Mouse (Mus musculus) kidney, embryonic 15.5 days (tissue): ENCODE data around the gene Ldb1. TPM values are rescaled to one million over a fixed set of nuclear protein-coding genes. Genes with fewer than 3 reads are reported as not detected.

Source experiments
- ATAC-seq: fragments of 200-750 bp; cut with Nextera tagmentation; replicated peaks from 2 replicates; pipeline ENCODE4 v1.8.0; 2017; ENCODE audit warnings: moderate TSS enrichment; ENCODE audit not compliant: low FRiP score
- H3K27ac ChIP-seq: fragments of 300-500 bp; sonication (generic); 2 replicates; pipeline ENCODE4 v1.5.1; 2015; ENCODE audit warnings: mild to moderate bottlenecking, inconsistent platforms
- H3K27me3 ChIP-seq: fragments of 300-500 bp; sonication (generic); 2 replicates; pipeline ENCODE4 v1.6.1; 2015; ENCODE audit warnings: inconsistent platforms
- H3K36me3 ChIP-seq: fragments of 300-500 bp; sonication (generic); 2 replicates; pipeline ENCODE4 v1.6.1; 2015; ENCODE audit warnings: inconsistent platforms
- H3K4me1 ChIP-seq: fragments of 300-500 bp; sonication (generic); 2 replicates; pipeline ENCODE4 v1.6.1; 2015; ENCODE audit warnings: inconsistent platforms
- H3K4me2 ChIP-seq: fragments of 300-500 bp; sonication (generic); 2 replicates; pipeline ENCODE4 v1.6.1; 2015; ENCODE audit warnings: moderate library complexity, mild to moderate bottlenecking, inconsistent platforms
- H3K4me3 ChIP-seq: fragments of 300-500 bp; sonication (generic); replicated peaks from 2 replicates; pipeline ENCODE4 v1.5.1; 2015; ENCODE audit warnings: mild to moderate bottlenecking, inconsistent platforms
- H3K9ac ChIP-seq: fragments of 300-500 bp; sonication (generic); 2 replicates; pipeline ENCODE4 v1.6.1; 2015; ENCODE audit warnings: mild to moderate bottlenecking, inconsistent platforms
- H3K9me3 ChIP-seq: fragments of 300-500 bp; sonication (generic); replicated peaks from 2 replicates; pipeline ENCODE4 v1.6.1; 2016; ENCODE audit warnings: inconsistent platforms
- WGBS: fragments of 180-500 bp; shearing (Covaris S2); methylation state at CpG from one replicate; pipeline ENCODE4 v1.1.7; 2015; ENCODE audit warnings: mixed read lengths; 5-methylcytosine and 5-hydroxymethylcytosine counted together
- polyA plus RNA-seq: library from polyadenylated mRNA; unstranded; fragments of >200 nt; fragmentation: Nextera tagmentation; extraction: Ambion mirVana; gene quantifications from 2 replicates; pipeline ENCODE4 v1.2.1, GENCODE M21; 2015

Ldb1 gene
- 83.4 and 91.9 TPM in 2 replicates for polyA plus RNA-seq

DNA sequence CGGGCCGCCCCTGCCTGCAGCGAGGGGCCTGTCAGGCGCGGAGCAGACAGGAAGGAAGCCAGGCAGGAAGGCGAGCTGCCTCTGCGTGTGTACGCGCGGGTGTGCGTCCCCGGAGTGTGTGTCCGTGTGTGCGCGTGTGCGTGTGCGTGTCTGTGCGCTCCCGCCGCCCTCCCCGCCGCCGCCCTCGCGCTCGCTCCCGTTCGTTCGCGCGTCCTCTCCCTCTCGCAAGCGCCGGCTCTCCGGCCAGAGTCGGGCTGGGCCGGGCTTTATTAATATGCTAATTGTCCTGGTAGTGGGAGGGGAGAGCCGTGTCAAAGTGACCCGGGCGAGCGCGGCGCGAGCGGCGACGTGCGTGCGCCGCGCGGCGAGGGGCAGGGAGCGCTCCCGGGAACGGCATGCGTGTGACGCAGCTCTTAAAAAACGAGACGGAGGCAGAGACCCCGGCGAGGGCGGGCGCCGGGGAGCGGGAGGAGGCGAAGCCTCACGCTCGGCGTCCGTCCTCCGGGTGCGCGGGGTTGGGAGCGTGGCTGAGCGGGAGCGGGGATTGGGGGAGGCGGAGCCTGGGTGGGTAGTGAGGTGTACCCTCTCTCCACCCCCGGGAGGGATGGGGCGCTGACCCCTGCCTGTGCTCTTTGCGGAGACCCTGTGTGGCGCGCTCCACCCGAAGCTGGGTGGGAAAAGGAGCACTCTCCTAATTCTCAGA is at the start of gene Ldb1:
Gene Ldb1 (minus strand): TSS at position 222 of the 703 bp plus-strand sequence.
- peak within 1 kb of the TSS; percentile 70 for H3K4me3 ChIP-seq
- no peaks in the 10 kb centered on the region for H3K36me3 ChIP-seq
- H3K4me1 ChIP-seq, result peaks cover 62% of the 10 kb centered on the region
- WGBS, result 0% methylated on average over 74 of the region's 84 CpGs
- no peaks in the 10 kb centered on the region for H3K27me3 ChIP-seq
- no peaks in the 10 kb centered on the region for H3K9me3 ChIP-seq
- H3K9ac ChIP-seq, result peak within 1 kb of the TSS; percentile 83
- peak; percentile 69 for ATAC-seq
- peak within 1 kb of the TSS; percentile 82 for H3K4me2 ChIP-seq
- H3K27ac ChIP-seq, result peak within 1 kb of the TSS; percentile 97

DNA sequence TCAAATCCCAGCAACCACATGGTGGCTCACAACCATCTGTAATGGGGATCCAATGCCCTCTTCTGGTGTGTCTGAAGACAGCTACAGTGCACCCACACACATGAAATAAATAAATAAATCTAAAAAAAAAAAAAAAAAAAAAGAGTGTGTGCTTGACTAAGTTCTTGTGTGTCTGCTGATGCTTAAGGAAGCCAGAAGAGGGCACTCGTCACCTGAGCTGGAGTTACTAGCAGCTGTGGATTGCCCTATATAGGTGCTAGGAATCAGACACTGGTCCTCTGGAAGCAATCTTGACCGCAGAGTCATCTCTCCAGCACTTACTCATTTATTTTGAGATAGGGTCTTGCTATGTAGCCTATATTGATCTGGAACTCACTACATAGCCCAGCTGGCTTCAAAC is 49.1 kb upstream of the Ldb1 start:
- Histone ChIP-seq H3K4me1 (no peaks in the 10 kb centered on the region), H3K4me2 (no peak overlapping the region), H3K36me3 (no peaks in the 10 kb centered on the region), H3K27me3 (0 out of 2 replicates have a peak, but pooled peaks cover 3% of the 10 kb centered on the region), H3K4me3 (no peak overlapping the region), H3K27ac (no peak overlapping the region), H3K9me3 (no peaks in the 10 kb centered on the region; the same call in 1 of the 2 replicates), H3K9ac (no peak overlapping the region)
- ATAC-seq, result no peak
- 96% methylated on average over 2 of the region's 2 CpGs for WGBS

- H3K4me1 ChIP-seq, result no peaks in the 10 kb centered on the region
- ATAC-seq, result no peak
- H3K27me3 ChIP-seq, result 0 out of 2 replicates have a peak, but pooled peaks cover 3% of the 10 kb centered on the region
- 88% methylated on average over 4 of the region's 4 CpGs for WGBS
- H3K27ac ChIP-seq, result no peak overlapping the region
- no peak overlapping the region for H3K9ac ChIP-seq
- H3K36me3 ChIP-seq, result no peaks in the 10 kb centered on the region
- no peaks in the 10 kb centered on the region; the same call in 1 of the 2 replicates for H3K9me3 ChIP-seq
- no peak overlapping the region for H3K4me3 ChIP-seq
- H3K4me2 ChIP-seq, result no peak overlapping the region
Observed at GRCm38 (mm10) chr19:46091641-46092040, 46.6 kb upstream of the Ldb1 start.

DNA sequence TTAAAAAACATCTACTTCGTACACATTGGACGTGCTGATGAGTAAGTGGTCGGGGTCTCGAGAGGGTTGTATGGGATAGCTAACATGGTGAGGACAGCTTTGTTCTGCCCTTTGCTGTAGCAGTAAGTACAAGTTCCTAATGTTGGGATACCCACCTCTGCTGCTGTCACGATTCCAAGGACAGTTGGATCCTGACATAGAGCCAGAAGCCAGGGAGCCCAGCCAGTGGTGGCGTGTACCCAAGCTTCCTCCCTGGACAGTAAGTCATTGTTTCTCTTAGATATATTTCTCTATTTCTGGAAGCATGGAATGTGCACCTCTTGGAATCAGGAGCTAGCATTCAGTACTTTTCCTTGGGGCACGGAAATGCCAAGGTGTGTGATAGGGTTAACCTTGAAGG is 42.9 kb upstream of the Ldb1 start:
- Histone ChIP-seq H3K9ac (no peak overlapping the region), H3K4me3 (no peak overlapping the region), H3K27me3 (0 out of 2 replicates have a peak, but pooled peaks cover 3% of the 10 kb centered on the region), H3K4me2 (no peak overlapping the region), H3K4me1 (no peaks in the 10 kb centered on the region), H3K27ac (no peak overlapping the region), H3K36me3 (peaks cover 28% of the 10 kb centered on the region), H3K9me3 (no peaks in the 10 kb centered on the region)
- WGBS, result 79% methylated on average over 7 of the region's 7 CpGs
- ATAC-seq, result no peak

DNA sequence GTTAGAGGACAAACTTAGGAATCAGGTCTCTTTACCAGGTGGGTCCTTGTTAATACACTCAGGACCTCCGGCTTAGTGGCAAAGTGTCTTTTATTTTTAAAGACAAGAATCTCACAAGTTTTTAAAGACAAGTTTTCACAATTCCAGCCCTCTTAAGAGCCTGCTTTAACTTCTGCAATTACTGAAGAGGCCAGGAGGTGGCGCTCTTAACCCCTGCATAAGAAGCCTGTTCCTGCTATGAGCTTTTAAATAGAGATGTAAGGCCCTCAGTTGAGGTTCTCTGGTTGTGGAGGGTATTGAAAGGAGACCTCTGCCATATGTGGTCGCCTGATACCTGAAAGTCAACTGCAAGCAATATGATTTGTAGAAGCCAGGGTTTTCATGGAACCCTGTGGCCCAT is 41.3 kb upstream of the Ldb1 start:
- H3K4me1 ChIP-seq, result no peaks in the 10 kb centered on the region
- ATAC-seq, result no peak
- no peaks in the 10 kb centered on the region for H3K9me3 ChIP-seq
- peaks cover 43% of the 10 kb centered on the region for H3K36me3 ChIP-seq
- no peak overlapping the region for H3K27ac ChIP-seq
- no peak overlapping the region for H3K9ac ChIP-seq
- no peak overlapping the region for H3K4me3 ChIP-seq
- 54% methylated on average over 3 of the region's 3 CpGs for WGBS
- H3K4me2 ChIP-seq, result no peak overlapping the region
- H3K27me3 ChIP-seq, result no peaks in the 10 kb centered on the region

DNA sequence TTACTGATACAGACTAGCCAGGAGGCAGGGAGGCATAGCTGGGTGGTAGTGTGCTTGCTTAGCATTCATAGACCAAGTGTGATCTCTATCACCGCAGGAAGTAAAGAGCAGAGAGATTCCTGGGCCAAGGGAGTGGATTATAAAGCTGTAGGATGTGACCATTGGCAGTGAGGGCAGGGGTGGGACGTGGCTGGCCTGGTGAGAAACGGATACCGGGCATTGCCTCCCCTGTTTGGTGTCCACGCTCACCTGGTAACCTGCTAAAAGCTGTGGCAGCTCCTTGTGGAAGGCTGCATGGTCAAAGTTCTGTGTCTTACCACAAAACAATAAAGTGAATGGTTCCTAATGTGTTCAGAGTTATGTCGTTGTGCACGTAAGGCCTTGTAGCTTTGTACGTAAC is 40.2 kb upstream of the Ldb1 start:
- Histone ChIP-seq H3K9ac (no peak overlapping the region), H3K36me3 (peaks cover 55% of the 10 kb centered on the region), H3K4me2 (no peak overlapping the region), H3K27me3 (no peaks in the 10 kb centered on the region), H3K4me1 (no peaks in the 10 kb centered on the region), H3K4me3 (no peak overlapping the region), H3K9me3 (no peaks in the 10 kb centered on the region), H3K27ac (no peak overlapping the region)
- no peak for ATAC-seq
- WGBS, result 97% methylated on average over 8 of the region's 8 CpGs

GRCm38 (mm10) chr19:46078535-46078934 is 33.5 kb upstream of the Ldb1 start:
- peaks cover 68% of the 10 kb centered on the region for H3K36me3 ChIP-seq
- no peak for ATAC-seq
- H3K4me3 ChIP-seq, result no peak overlapping the region
- H3K4me1 ChIP-seq, result peaks cover 20% of the 10 kb centered on the region
- WGBS, result 58% methylated on average over 3 of the region's 3 CpGs
- no peak overlapping the region for H3K4me2 ChIP-seq
- H3K27me3 ChIP-seq, result no peaks in the 10 kb centered on the region
- no peak overlapping the region for H3K9ac ChIP-seq
- no peak overlapping the region for H3K27ac ChIP-seq
- H3K9me3 ChIP-seq, result no peaks in the 10 kb centered on the region

DNA sequence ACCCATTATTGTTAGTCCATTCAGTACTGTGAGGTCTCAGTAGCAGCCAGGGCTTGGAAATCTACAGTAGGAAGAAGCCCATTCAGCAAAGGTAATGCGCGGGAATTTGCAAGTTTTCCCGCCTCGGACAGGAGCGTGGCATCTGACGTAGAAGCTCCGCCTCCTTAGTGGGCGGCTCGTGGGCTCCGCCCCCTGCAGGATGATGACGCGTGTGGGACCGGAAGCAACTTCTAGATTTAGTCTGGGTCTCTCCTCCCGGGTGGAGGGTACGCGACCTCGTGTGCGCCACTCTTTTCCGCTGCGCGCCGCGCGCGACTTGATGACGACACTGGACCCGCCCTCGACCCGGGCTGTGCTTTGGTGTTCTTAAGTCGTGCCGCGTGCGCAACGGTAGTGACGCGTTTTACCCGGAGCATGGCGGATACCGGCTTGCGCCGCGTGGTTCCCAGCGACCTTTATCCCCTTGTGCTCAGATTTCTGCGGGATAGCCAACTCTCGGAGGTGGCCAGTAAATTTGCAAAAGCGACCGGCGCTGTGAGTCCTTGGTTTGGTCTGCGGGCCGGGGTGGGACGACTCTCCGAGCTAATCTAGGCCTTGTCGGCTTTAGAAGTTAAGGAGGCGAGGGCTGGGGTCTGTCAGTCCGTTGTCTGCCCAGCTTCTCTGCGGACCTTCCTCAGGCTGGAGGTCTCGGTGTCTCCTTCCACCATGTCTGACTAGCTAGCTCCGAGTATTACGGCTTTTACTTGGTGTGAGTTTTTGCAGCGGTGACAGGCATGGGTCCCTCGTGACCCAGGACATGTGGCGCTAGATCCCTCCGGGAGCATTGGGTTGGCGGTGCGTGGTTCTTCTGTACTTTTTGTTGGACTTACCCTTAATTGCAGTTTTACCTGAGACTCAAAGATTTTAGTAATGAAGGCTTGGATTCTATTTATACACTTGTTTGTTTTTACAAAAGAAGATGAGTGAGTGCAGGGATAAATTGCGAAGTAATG is 30.9 kb upstream of the Ldb1 start, which contains the start of gene Nolc1:
Gene Nolc1 (plus strand): TSS at position 248 of the 992 bp plus-strand sequence.
- Histone ChIP-seq H3K4me2 (peak within 1 kb of the TSS; percentile 83), H3K4me1 (peaks cover 20% of the 10 kb centered on the region), H3K36me3 (peaks cover 68% of the 10 kb centered on the region), H3K27me3 (no peaks in the 10 kb centered on the region), H3K9ac (peak within 1 kb of the TSS; percentile 71), H3K27ac (peak within 1 kb of the TSS; percentile 87), H3K4me3 (peak within 1 kb of the TSS; percentile 93), H3K9me3 (no peaks in the 10 kb centered on the region)
- ATAC-seq, result peak; percentile 96
- WGBS, result under 1% methylated on average over 66 of the region's 66 CpGs

DNA sequence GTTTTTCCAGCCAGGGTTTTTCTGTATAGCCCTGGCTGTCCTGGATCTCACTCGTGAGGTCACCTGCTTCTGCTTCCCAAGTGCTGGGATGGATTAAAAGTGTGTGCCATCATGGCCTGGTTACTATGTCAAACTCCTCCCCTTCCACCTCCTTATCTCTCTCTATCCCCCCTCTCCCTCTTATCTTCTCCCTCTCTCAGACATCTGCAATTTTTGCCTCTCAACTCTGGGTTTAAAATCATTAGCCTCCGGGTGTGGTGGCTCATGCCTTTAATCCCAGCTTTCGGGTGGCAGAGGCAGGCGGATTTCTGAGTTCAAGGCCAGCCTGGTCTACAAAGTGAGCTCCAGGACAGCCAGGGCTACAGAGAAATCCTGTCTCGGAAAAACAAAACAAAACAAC is 29.3 kb upstream of the Ldb1 start:
- WGBS, result 92% methylated on average over 5 of the region's 5 CpGs
- no peak overlapping the region for H3K9ac ChIP-seq
- peaks cover 68% of the 10 kb centered on the region for H3K36me3 ChIP-seq
- H3K4me3 ChIP-seq, result no peak overlapping the region
- H3K4me2 ChIP-seq, result no peak overlapping the region
- no peaks in the 10 kb centered on the region for H3K9me3 ChIP-seq
- no peaks in the 10 kb centered on the region for H3K27me3 ChIP-seq
- H3K4me1 ChIP-seq, result peaks cover 20% of the 10 kb centered on the region
- no peak overlapping the region for H3K27ac ChIP-seq
- no peak for ATAC-seq

- H3K27me3 ChIP-seq, result no peaks in the 10 kb centered on the region
- no peak overlapping the region for H3K4me2 ChIP-seq
- no peak for ATAC-seq
- no peaks in the 10 kb centered on the region for H3K9me3 ChIP-seq
- 88% methylated on average over 7 of the region's 7 CpGs for WGBS
- H3K36me3 ChIP-seq, result peaks cover 68% of the 10 kb centered on the region
- H3K4me1 ChIP-seq, result peaks cover 20% of the 10 kb centered on the region
- no peak overlapping the region for H3K27ac ChIP-seq
- no peak overlapping the region for H3K9ac ChIP-seq
- no peak overlapping the region for H3K4me3 ChIP-seq
Observed at GRCm38 (mm10) chr19:46073285-46073684, 28.3 kb upstream of the Ldb1 start.

- Histone ChIP-seq H3K27ac (no peak overlapping the region), H3K9me3 (no peaks in the 10 kb centered on the region), H3K4me2 (no peak overlapping the region), H3K4me3 (no peak overlapping the region), H3K4me1 (no peaks in the 10 kb centered on the region), H3K36me3 (peaks cover 99% of the 10 kb centered on the region), H3K9ac (no peak overlapping the region), H3K27me3 (no peaks in the 10 kb centered on the region)
- ATAC-seq, result no peak
- 82% methylated on average over 10 of the region's 10 CpGs for WGBS
Observed at GRCm38 (mm10) chr19:46068054-46068453, 23.0 kb upstream of the Ldb1 start.

DNA sequence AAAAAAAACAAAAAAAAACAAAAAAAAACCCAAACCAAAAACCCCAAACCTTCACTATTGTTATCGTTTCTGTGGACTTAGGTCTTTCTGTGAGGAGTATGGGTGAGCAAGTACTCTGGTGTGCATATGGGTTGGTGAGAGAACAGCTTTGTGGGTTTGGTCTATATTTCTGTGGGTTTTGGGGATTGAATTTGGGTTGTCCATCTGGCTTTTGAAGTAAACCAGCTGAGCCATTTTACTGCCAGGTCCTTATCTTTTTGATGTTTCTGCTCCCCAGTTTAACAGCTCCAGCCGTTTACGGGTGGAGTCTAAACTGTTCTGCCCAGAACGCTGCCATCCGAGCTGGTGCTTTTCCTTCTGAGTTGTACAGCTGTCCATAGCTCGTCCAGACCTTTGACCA is 15.8 kb upstream of the Ldb1 start:
- Histone ChIP-seq H3K27ac (no peak overlapping the region), H3K4me1 (peaks cover 22% of the 10 kb centered on the region), H3K36me3 (peaks cover 47% of the 10 kb centered on the region), H3K4me2 (no peak overlapping the region), H3K9me3 (no peaks in the 10 kb centered on the region), H3K27me3 (no peaks in the 10 kb centered on the region), H3K4me3 (no peak overlapping the region), H3K9ac (no peak overlapping the region)
- 62% methylated on average over 6 of the region's 6 CpGs for WGBS
- ATAC-seq, result no peak
